Mouse (Mus musculus): ENCODE results near the gene Rpusd3. TPM values are rescaled to one million over a fixed set of nuclear protein-coding genes. Genes with fewer than 3 reads are reported as not detected.

The Rpusd3 gene
- polyA plus RNA-seq, 1 experiment from 2014 or later: 24.4 TPM

- TF ChIP-seq CTCF (IDR thresholded peaks at IDR 0.05; ENCODE audit: low read depth): no peak
- no peak overlapping the region for H3K27ac ChIP-seq
- no peaks in the 10 kb centered on the region for H3K27me3 ChIP-seq (ENCODE audit: insufficient read depth, low read length)
- H3K36me3 ChIP-seq (ENCODE audit: insufficient read depth, low read length): no peaks in the 10 kb centered on the region
- no peak for ATAC-seq (replicated peaks; ENCODE audit: low FRiP score, low read depth)
- no peak for DNase-seq (ENCODE audit: low spot score)
- H3K4me1 ChIP-seq (replicated peaks; ENCODE audit: insufficient read depth, low read length): no peaks in the 10 kb centered on the region
- H3K4me3 ChIP-seq (replicated peaks; ENCODE audit: low read depth, low read length): no peak overlapping the region
- no peaks in the 10 kb centered on the region for H3K9me3 ChIP-seq (replicated peaks; ENCODE audit: low read length)
- 67% methylated on average over 7 of the region's 7 CpGs for WGBS
- H3K4me2 ChIP-seq (ENCODE audit: low read length): no peak overlapping the region
- no peak overlapping the region for H3K9ac ChIP-seq (ENCODE audit: low read depth, low read length)
Measured at GRCm38 (mm10) chr6:113434691-113435090, 15.6 kb upstream of the Rpusd3 start.

- ATAC-seq (replicated peaks; ENCODE audit: low FRiP score, low read depth) (no peak), DNase-seq (ENCODE audit: low spot score) (no peak)
- TF ChIP-seq CTCF (IDR thresholded peaks at IDR 0.05; ENCODE audit: low read depth): no peak
- Histone ChIP-seq H3K36me3 (ENCODE audit: insufficient read depth, low read length) (no peaks in the 10 kb centered on the region), H3K4me3 (replicated peaks; ENCODE audit: low read depth, low read length) (no peak overlapping the region), H3K9me3 (replicated peaks; ENCODE audit: low read length) (no peaks in the 10 kb centered on the region), H3K4me1 (replicated peaks; ENCODE audit: insufficient read depth, low read length) (no peaks in the 10 kb centered on the region), H3K27ac (no peak overlapping the region), H3K27me3 (ENCODE audit: insufficient read depth, low read length) (no peaks in the 10 kb centered on the region), H3K4me2 (ENCODE audit: low read length) (no peak overlapping the region), H3K9ac (ENCODE audit: low read depth, low read length) (no peak overlapping the region)
- 69% methylated on average over 3 of the region's 3 CpGs for WGBS
Measured at GRCm38 (mm10) chr6:113433661-113434060, 14.5 kb upstream of the Rpusd3 start.

- H3K27ac ChIP-seq: no peak overlapping the region
- H3K9ac ChIP-seq (ENCODE audit: low read depth, low read length): no peak overlapping the region
- no peaks in the 10 kb centered on the region for H3K36me3 ChIP-seq (ENCODE audit: insufficient read depth, low read length)
- no peaks in the 10 kb centered on the region for H3K4me1 ChIP-seq (replicated peaks; ENCODE audit: insufficient read depth, low read length)
- TF ChIP-seq CTCF (IDR thresholded peaks at IDR 0.05; ENCODE audit: low read depth): no peak
- no peak overlapping the region for H3K4me3 ChIP-seq (replicated peaks; ENCODE audit: low read depth, low read length)
- WGBS: 45% methylated on average over 3 of the region's 3 CpGs
- H3K9me3 ChIP-seq (replicated peaks; ENCODE audit: low read length): no peaks in the 10 kb centered on the region
- H3K4me2 ChIP-seq (ENCODE audit: low read length): no peak overlapping the region
- DNase-seq (ENCODE audit: low spot score): no peak
- ATAC-seq (replicated peaks; ENCODE audit: low FRiP score, low read depth): no peak
- no peaks in the 10 kb centered on the region for H3K27me3 ChIP-seq (ENCODE audit: insufficient read depth, low read length)
Measured at GRCm38 (mm10) chr6:113431801-113432200, 12.7 kb upstream of the Rpusd3 start.

GRCm38 (mm10) chr6:113430846-113431245 is 11.7 kb upstream of the Rpusd3 start:
- ATAC-seq (replicated peaks; ENCODE audit: low FRiP score, low read depth) (no peak), DNase-seq (ENCODE audit: low spot score) (no peak)
- Histone ChIP-seq H3K9ac (ENCODE audit: low read depth, low read length) (no peak overlapping the region), H3K27ac (no peak overlapping the region), H3K4me2 (ENCODE audit: low read length) (no peak overlapping the region), H3K27me3 (ENCODE audit: insufficient read depth, low read length) (no peaks in the 10 kb centered on the region), H3K36me3 (ENCODE audit: insufficient read depth, low read length) (no peaks in the 10 kb centered on the region), H3K9me3 (replicated peaks; ENCODE audit: low read length) (no peaks in the 10 kb centered on the region), H3K4me1 (replicated peaks; ENCODE audit: insufficient read depth, low read length) (no peaks in the 10 kb centered on the region), H3K4me3 (replicated peaks; ENCODE audit: low read depth, low read length) (no peak overlapping the region)
- 41% methylated on average over 3 of the region's 3 CpGs for WGBS
- no peak for TF ChIP-seq CTCF (IDR thresholded peaks at IDR 0.05; ENCODE audit: low read depth)

GRCm38 (mm10) chr6:113429965-113430364 is 10.8 kb upstream of the Rpusd3 start:
- TF ChIP-seq CTCF (IDR thresholded peaks at IDR 0.05; ENCODE audit: low read depth): no peak

GRCm38 (mm10) chr6:113428006-113428405 is 8.9 kb upstream of the Rpusd3 start:
- no peak for TF ChIP-seq CTCF (IDR thresholded peaks at IDR 0.05; ENCODE audit: low read depth)
- no peaks in the 10 kb centered on the region for H3K36me3 ChIP-seq (ENCODE audit: insufficient read depth, low read length)
- no peak for DNase-seq (ENCODE audit: low spot score)
- no peak overlapping the region for H3K4me2 ChIP-seq (ENCODE audit: low read length)
- no peaks in the 10 kb centered on the region for H3K4me1 ChIP-seq (replicated peaks; ENCODE audit: insufficient read depth, low read length)
- WGBS: 86% methylated on average over 16 of the region's 16 CpGs
- no peak overlapping the region for H3K4me3 ChIP-seq (replicated peaks; ENCODE audit: low read depth, low read length)
- no peaks in the 10 kb centered on the region for H3K27me3 ChIP-seq (ENCODE audit: insufficient read depth, low read length)
- H3K9me3 ChIP-seq (replicated peaks; ENCODE audit: low read length): no peaks in the 10 kb centered on the region
- H3K9ac ChIP-seq (ENCODE audit: low read depth, low read length): no peak overlapping the region
- H3K27ac ChIP-seq: no peak overlapping the region
- ATAC-seq (replicated peaks; ENCODE audit: low FRiP score, low read depth): no peak

More at GRCm38 (mm10) chr6:113429965-113430364, 10.8 kb upstream of the Rpusd3 start:
- Histone ChIP-seq H3K27me3 (ENCODE audit: insufficient read depth, low read length) (no peaks in the 10 kb centered on the region), H3K4me1 (replicated peaks; ENCODE audit: insufficient read depth, low read length) (no peaks in the 10 kb centered on the region), H3K4me2 (ENCODE audit: low read length) (no peak overlapping the region), H3K36me3 (ENCODE audit: insufficient read depth, low read length) (no peaks in the 10 kb centered on the region), H3K9me3 (replicated peaks; ENCODE audit: low read length) (no peaks in the 10 kb centered on the region), H3K4me3 (replicated peaks; ENCODE audit: low read depth, low read length) (no peak overlapping the region), H3K27ac (no peak overlapping the region), H3K9ac (ENCODE audit: low read depth, low read length) (no peak overlapping the region)
- 79% methylated on average over 3 of the region's 3 CpGs for WGBS
- ATAC-seq (replicated peaks; ENCODE audit: low FRiP score, low read depth): no peak
- DNase-seq (ENCODE audit: low spot score): no peak

- WGBS: 56% methylated on average over 3 of the region's 3 CpGs
- DNase-seq (ENCODE audit: low spot score): peak; percentile 67
Measured at GRCm38 (mm10) chr6:113427397-113427796, 8.3 kb upstream of the Rpusd3 start.

More at GRCm38 (mm10) chr6:113427397-113427796, 8.3 kb upstream of the Rpusd3 start:
- no peak overlapping the region for H3K9ac ChIP-seq (ENCODE audit: low read depth, low read length)
- no peak overlapping the region for H3K4me3 ChIP-seq (replicated peaks; ENCODE audit: low read depth, low read length)
- no peaks in the 10 kb centered on the region for H3K4me1 ChIP-seq (replicated peaks; ENCODE audit: insufficient read depth, low read length)
- peak; percentile 79 for TF ChIP-seq CTCF (IDR thresholded peaks at IDR 0.05; ENCODE audit: low read depth)
- H3K36me3 ChIP-seq (ENCODE audit: insufficient read depth, low read length): no peaks in the 10 kb centered on the region
- ATAC-seq (replicated peaks; ENCODE audit: low FRiP score, low read depth): no peak
- H3K27me3 ChIP-seq (ENCODE audit: insufficient read depth, low read length): no peaks in the 10 kb centered on the region
- H3K4me2 ChIP-seq (ENCODE audit: low read length): no peak overlapping the region
- H3K9me3 ChIP-seq (replicated peaks; ENCODE audit: low read length): no peaks in the 10 kb centered on the region
- no peak overlapping the region for H3K27ac ChIP-seq
